Mouse (Mus musculus) thymus, postnatal 0 days (tissue): Measurements from ENCODE around the gene Krt7. TPM values are rescaled to one million over a fixed set of nuclear protein-coding genes. Genes with fewer than 3 reads are reported as not detected.
A peak's percentile ranks its signal among the peaks of the same experiment; 100 is the strongest.

Experiments used
- DNase-seq: peaks from one replicate; pipeline ENCODE4 v3.0.0-alpha.2; 2015; ENCODE audit warnings: low spot score
- polyA plus RNA-seq: library from polyadenylated mRNA; unstranded; fragments of >200 nt; fragmentation: Nextera tagmentation; extraction: Ambion mirVana; gene quantifications from 2 replicates; pipeline ENCODE4 v1.2.1, GENCODE M21; 2015

Gene Krt7
- polyA plus RNA-seq, 1 experiment from 2014 or later = 92.4 TPM

- no peak for DNase-seq
Observed at GRCm38 (mm10) chr15:101375956-101376775, 34.7 kb upstream of the Krt7 start.

DNA sequence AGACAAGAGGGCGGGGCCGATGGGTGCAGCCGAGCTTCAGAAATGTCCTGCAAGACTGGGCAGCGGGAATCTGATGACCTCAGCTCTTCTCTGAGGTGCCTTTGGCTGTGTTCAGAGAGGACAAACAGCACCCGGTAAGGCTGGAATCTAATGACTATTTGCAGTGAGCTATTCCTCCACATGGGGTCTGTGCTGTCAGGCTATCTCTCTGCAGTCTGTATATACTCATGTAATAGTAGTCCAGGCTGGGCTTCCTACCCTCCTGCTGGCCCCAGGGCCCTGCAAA lies 34.1 kb upstream of the Krt7 start:
- no peak for DNase-seq

DNA sequence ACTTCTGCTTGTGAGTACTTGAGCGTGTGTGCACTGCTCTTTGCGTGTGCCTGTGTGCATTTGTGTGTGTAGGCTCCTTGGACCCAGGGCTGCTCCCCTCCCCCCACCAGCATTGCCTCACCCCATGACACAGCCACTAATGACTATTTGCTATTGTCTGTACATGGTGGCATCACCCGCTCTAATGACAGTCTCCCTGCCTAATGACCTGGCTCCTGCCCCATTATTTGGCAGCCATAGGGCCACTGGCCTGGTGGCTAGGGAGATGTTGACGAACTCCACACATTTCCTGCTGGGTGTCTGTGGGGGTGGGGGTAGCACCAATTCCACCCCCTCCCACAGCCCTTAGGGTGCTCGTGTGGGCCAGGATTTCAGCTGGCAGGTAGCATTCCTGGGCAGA lies 32.2 kb upstream of the Krt7 start:
- no peak for DNase-seq

DNA sequence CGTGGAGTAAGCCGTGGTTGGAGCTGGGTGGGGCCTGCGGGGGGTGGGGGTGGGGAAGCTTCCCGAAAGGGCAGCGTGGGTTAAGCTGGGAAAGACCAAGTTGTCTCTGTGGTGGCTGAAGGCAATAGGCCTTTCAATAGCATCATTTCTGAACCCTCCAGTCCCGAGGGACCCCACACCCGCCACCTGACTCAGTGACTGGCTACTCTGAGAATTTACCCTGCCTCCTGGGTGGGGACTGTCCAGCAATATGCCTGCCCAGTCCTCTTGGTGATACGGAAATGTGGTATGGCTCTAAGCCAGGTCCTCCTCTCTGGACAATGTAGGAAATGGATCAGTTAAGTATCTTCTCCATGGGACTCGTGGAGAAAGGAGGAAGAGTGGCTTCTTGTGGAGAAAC lies 29.1 kb upstream of the Krt7 start:
- no peak for DNase-seq

DNA sequence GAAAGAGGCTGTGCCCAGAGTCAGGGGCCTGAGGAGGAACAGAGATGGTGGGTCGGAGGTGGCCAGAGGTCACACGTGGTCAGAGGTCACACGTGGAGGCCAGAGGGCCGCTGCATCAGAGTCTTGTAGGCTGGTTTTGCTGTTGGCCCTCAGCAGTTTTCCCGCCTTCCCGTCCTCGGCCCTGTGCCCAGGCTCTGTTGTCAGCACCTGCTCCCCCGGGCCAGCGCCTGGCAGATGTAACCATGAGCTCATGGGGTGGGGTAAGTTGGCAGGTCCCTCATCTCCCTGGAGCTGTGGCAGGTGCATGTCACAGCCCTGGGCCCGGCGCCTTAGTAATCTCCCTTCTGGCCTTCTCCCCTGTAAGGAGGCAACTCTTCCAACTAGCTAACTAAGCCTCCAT lies 28.0 kb upstream of the Krt7 start:
- DNase-seq = no peak

GRCm38 (mm10) chr15:101384610-101385009 lies 26.2 kb upstream of the Krt7 start:
- no peak for DNase-seq

GRCm38 (mm10) chr15:101385064-101385463 lies 25.8 kb upstream of the Krt7 start:
- DNase-seq = no peak

GRCm38 (mm10) chr15:101387176-101387575 lies 23.7 kb upstream of the Krt7 start:
- DNase-seq = no peak

GRCm38 (mm10) chr15:101388034-101388541 lies 22.8 kb upstream of the Krt7 start:
- peak; percentile 9 for DNase-seq

GRCm38 (mm10) chr15:101390203-101390602 lies 20.6 kb upstream of the Krt7 start:
- DNase-seq = no peak

DNA sequence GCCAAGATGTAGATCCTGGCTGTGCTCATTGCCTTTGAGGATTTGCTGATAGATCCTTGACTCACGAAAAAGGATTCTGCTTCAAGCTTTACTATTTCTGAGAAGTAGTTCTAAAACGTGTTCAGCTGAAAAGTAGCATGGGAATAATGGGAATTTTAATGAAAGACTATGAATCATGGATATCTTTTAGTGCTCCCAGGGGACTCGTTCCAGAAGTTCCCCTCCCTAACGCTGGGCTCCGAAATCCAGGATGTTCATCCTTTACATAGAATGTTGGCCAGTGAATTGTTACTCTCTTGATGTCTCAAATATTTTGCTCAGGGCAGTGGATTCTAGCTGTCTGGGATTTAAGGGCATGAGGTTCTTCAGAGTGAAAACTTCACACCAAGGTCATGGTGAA lies 18.6 kb upstream of the Krt7 start:
- DNase-seq = no peak

- DNase-seq = no peak
Observed at GRCm38 (mm10) chr15:101394908-101395307, 15.9 kb upstream of the Krt7 start.

DNA sequence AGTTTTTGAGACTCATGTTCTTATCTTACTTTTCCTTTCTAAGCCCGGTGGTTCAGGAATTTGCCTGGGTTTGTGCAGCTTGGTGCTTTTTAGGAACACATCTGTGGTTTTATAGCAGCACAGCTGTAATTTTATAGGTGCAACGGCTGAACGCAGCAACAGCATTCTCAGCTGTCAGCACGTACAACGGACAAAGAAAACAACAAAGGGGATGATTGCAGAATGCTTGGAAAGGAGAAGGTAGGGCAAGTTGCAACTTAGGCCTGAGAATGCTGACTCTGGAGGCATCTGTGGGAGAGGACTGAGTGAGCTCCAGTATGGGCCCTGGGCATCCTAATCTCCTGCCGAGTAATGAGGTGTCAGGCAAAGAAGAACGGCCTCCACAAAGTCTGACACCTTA lies 14.4 kb upstream of the Krt7 start:
- DNase-seq = no peak

DNA sequence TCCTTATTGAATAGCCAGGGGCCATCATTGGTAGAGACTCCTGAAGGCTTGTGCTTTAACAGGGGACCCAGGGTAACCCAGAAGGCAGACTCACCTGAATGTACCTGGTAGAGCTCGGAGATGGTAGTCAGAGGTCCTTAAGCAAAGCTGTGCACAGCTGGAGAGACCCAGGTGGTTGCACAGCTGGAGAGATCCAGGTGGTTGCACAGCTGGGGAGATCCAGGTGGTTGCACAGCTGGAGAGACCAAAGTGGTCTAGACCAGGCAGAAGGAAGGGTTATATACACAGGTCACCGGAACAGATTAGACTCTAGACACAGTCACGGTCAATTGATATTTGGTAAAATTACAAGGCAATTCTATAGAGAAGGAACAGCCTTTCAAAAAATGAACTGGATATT lies 13.9 kb upstream of the Krt7 start:
- no peak for DNase-seq

DNA sequence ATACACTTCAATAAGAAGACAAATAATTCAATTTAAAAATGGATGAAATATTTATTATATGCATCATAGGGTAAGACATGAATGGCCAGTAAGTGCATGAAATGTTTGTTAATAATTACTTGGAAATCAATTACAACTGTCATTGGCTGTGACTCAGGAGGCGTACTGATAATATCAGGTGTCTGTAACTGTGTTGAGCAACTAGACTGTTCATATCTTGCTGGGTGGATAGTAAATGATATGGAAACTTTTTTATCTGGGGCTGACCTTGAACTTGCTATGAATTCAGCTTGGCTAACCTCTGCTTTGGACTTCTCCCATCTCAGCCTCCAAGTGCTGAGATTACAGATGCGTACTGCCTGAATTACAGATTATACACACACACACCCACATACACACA lies 13.2 kb upstream of the Krt7 start:
- no peak for DNase-seq

DNA sequence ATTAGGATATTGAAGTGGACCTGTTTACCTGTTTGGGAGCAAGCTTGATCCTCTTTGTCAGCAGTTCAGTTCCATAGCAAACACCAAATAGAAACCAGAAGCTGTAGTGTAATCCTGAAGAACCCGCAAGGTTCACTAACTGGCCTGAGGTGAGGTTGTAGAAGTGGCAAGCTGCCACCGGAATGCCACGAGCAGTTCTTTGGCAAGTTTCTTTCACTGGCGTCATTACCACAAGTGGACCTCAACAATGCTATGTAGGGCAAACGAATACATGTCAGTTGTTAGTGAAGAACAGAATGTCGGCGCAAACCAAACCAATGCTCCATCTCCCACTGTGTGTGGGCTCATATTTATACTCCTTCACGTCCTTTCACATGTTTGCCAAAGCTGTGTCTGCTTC lies 12.6 kb upstream of the Krt7 start:
- DNase-seq = no peak

DNA sequence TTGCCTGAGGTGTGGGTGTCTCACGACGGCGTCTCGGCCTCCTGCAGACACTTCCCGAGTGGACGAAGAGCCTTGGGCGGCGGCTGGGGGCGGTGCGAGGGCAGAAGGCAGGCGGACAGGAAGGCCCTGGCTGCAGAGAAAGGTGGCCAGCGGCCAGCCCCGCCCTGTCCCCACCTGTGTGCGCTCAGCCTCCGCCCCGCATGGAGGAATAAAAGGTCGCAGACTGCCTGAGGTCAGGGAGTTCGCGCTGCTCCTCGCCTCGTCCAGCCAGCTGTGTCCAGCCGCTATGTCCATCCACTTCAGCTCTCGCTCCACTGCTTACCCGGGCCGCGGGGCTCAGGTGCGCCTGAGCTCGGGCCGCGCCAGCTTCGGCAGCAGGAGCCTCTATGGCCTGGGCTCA lies 1.3 kb downstream of the Krt7 start:
- no peak for DNase-seq

DNA sequence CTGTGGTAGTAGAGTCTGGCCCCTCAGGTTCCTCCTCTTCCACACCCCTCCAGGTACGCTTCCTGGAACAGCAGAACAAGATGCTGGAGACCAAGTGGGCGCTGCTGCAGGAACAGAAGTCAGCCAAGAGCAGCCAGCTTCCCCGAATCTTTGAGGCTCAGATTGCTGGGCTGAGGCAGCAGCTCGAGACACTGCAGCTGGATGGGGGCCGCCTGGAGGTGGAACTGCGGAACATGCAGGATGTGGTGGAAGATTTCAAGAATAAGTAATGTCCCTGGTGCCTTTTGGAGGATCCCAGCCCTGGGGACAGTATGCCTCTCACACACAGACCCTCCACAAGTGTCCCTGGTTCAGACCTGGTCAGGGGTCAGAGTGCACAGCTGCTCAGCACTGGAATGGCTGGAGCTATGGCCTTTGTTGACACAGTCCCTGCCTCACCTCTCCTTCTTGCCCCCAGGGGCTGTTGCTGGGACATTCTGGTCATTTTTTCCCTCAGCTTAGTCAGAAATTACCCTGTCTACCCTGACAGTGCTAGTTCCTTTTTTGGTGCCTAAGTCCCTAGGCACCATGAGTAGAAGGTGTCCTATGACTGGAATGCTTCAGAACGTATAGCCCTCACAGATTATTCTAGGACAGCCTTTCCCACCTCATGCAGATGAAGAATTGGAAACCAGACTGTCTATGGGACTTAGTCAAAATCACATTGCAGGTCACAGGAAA lies 3.2 kb downstream of the Krt7 start:
- DNase-seq = no peak

GRCm38 (mm10) chr15:101414807-101415565 lies 4.1 kb downstream of the Krt7 start:
- no peak for DNase-seq

GRCm38 (mm10) chr15:101418950-101419349 lies 8.1 kb downstream of the Krt7 start:
- DNase-seq = no peak

DNA sequence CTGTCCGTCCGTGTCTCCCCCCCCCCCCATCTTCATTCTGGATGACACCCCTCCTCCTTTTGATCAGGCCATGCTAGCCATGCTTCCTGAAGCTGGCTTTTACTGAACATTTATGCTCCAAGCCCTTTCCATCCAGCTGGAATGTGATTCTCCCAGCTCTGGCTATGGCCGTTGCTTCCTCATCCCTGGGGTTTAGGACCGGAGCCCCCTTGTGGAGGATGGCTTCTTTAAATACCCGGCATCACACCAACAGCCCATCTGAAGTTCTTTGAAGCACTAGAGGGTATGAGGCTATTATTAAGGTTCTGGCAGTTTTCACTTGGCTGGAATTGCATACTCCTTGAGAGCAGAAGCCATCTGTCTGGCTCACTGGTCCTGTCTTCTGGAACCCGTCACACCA lies 10.1 kb downstream of the Krt7 start:
- DNase-seq = no peak

DNA sequence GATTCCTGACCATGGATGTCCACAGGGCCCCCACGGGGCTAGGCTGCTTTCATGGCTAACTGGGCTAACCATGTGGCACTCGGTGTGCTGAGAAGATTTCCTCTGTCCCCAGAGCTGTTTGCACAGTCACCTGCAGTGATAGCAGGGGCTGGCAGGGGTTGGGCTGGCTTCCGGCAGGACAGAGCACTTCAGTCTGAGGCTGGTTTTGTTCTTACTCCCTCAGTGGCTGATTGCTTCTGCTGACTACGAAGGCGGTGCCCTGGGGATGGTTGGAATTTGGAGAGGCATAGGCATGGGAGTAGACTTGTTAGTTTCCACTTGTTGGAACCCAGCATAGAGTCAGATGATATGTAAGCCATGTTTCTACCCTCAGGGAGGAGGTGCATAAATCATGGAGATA lies 14.1 kb downstream of the Krt7 start:
- DNase-seq = no peak
